Mouse (Mus musculus) embryonic facial prominence, embryonic 10.5 days (tissue): ENCODE data around the gene Spata25. TPM values are rescaled to one million over a fixed set of nuclear protein-coding genes. Genes with fewer than 3 reads are reported as not detected.

Source experiments
- DNase-seq: peaks from one replicate; pipeline ENCODE4 v3.0.0-alpha.2; 2017; ENCODE audit warnings: low spot score
- H3K27ac ChIP-seq: fragments of 300-500 bp; sonication (generic); replicated peaks from 2 replicates; pipeline ENCODE4 v1.5.1; 2016; ENCODE audit warnings: mild to moderate bottlenecking
- H3K27me3 ChIP-seq: fragments of 300-500 bp; sonication (generic); replicated peaks from 2 replicates; pipeline ENCODE4 v1.6.1; 2016; ENCODE audit warnings: low read depth, mild to moderate bottlenecking; ENCODE audit not compliant: poor library complexity, severe bottlenecking
- H3K36me3 ChIP-seq: fragments of 300-500 bp; sonication (generic); replicated peaks from 2 replicates; pipeline ENCODE4 v1.6.1; 2016; ENCODE audit warnings: mild to moderate bottlenecking, moderate library complexity
- H3K4me1 ChIP-seq: fragments of 300-500 bp; sonication (generic); 2 replicates; pipeline ENCODE4 v1.6.1; 2016
- H3K4me3 ChIP-seq: fragments of 300-500 bp; sonication (generic); 2 replicates; pipeline ENCODE4 v1.5.1; 2016; ENCODE audit warnings: mild to moderate bottlenecking, moderate library complexity
- H3K9me3 ChIP-seq: fragments of 300-500 bp; sonication (generic); 2 replicates; pipeline ENCODE4 v1.6.1; 2016; ENCODE audit warnings: mild to moderate bottlenecking
- WGBS: fragments of 180-500 bp; shearing (Covaris S2); methylation state at CpG from one replicate; pipeline ENCODE4 v1.1.7; 2016; 5-methylcytosine and 5-hydroxymethylcytosine counted together
- polyA plus RNA-seq: library from polyadenylated mRNA; unstranded; fragments of >200 nt; fragmentation: Nextera tagmentation; extraction: Ambion mirVana; gene quantifications from 2 replicates; pipeline ENCODE4 v1.2.1, GENCODE M21; 2016

The Spata25 gene
- polyA plus RNA-seq, 1 experiment from 2014 or later, result not detected

- WGBS, result 33% methylated on average over 5 of the region's 5 CpGs
- Histone ChIP-seq H3K36me3 (peaks cover 84% of the 10 kb centered on the region), H3K4me3 (no peak overlapping the region), H3K9me3 (no peaks in the 10 kb centered on the region), H3K27ac (no peak overlapping the region), H3K4me1 (no peaks in the 10 kb centered on the region), H3K27me3 (no peaks in the 10 kb centered on the region)
- peak; percentile 81 for DNase-seq
Measured at GRCm38 (mm10) chr2:164794293-164794692, 34.0 kb downstream of the Spata25 start.

- Histone ChIP-seq H3K9me3 (no peaks in the 10 kb centered on the region), H3K27me3 (no peaks in the 10 kb centered on the region), H3K27ac (no peak overlapping the region), H3K36me3 (peaks cover 83% of the 10 kb centered on the region), H3K4me1 (peaks cover 3% of the 10 kb centered on the region), H3K4me3 (no peak overlapping the region)
- no peak for DNase-seq
- 91% methylated on average over 2 of the region's 2 CpGs for WGBS
Measured at GRCm38 (mm10) chr2:164793772-164794171, 34.6 kb downstream of the Spata25 start.

GRCm38 (mm10) chr2:164793236-164793635 is 35.1 kb downstream of the Spata25 start:
- peaks cover 83% of the 10 kb centered on the region for H3K36me3 ChIP-seq
- H3K27me3 ChIP-seq, result no peaks in the 10 kb centered on the region
- H3K4me3 ChIP-seq, result no peak overlapping the region
- H3K4me1 ChIP-seq, result peaks cover 9% of the 10 kb centered on the region
- H3K27ac ChIP-seq, result no peak overlapping the region
- peak; percentile 71 for DNase-seq
- H3K9me3 ChIP-seq, result no peaks in the 10 kb centered on the region
- 78% methylated on average over 3 of the region's 3 CpGs for WGBS

- Histone ChIP-seq H3K27me3 (no peaks in the 10 kb centered on the region), H3K27ac (no peak overlapping the region), H3K4me1 (peaks cover 10% of the 10 kb centered on the region), H3K36me3 (peaks cover 77% of the 10 kb centered on the region), H3K9me3 (no peaks in the 10 kb centered on the region), H3K4me3 (no peak overlapping the region)
- WGBS, result 93% methylated on average over 12 of the region's 12 CpGs
- no peak for DNase-seq
Measured at GRCm38 (mm10) chr2:164792400-164793190, 35.7 kb downstream of the Spata25 start.

GRCm38 (mm10) chr2:164791841-164792261 is 36.5 kb downstream of the Spata25 start:
- H3K9me3 ChIP-seq, result no peaks in the 10 kb centered on the region
- H3K4me1 ChIP-seq, result peaks cover 14% of the 10 kb centered on the region
- DNase-seq, result no peak
- H3K27me3 ChIP-seq, result peaks cover 4% of the 10 kb centered on the region; the same call in 1 of the 2 replicates
- no peak overlapping the region; the same call in 1 of the 2 replicates for H3K4me3 ChIP-seq
- no peak overlapping the region for H3K27ac ChIP-seq
- 95% methylated on average over 18 of the region's 18 CpGs for WGBS
- peaks cover 71% of the 10 kb centered on the region for H3K36me3 ChIP-seq

GRCm38 (mm10) chr2:164790451-164790850 is 37.9 kb downstream of the Spata25 start:
- no peak overlapping the region for H3K4me3 ChIP-seq
- no peaks in the 10 kb centered on the region for H3K9me3 ChIP-seq
- H3K27me3 ChIP-seq, result peaks cover 9% of the 10 kb centered on the region; the same call in 1 of the 2 replicates
- peaks cover 28% of the 10 kb centered on the region for H3K4me1 ChIP-seq
- H3K36me3 ChIP-seq, result peaks cover 57% of the 10 kb centered on the region
- no peak overlapping the region for H3K27ac ChIP-seq
- WGBS, result 81% methylated on average over 4 of the region's 4 CpGs
- no peak for DNase-seq

- Histone ChIP-seq H3K9me3 (no peaks in the 10 kb centered on the region), H3K4me3 (no peak overlapping the region), H3K4me1 (peaks cover 36% of the 10 kb centered on the region), H3K36me3 (peaks cover 44% of the 10 kb centered on the region), H3K27ac (0 out of 2 replicates have a peak overlapping the region, but pooled peaks have one; percentile 30), H3K27me3 (peaks cover 13% of the 10 kb centered on the region; the same call in 1 of the 2 replicates)
- 74% methylated on average over 4 of the region's 4 CpGs for WGBS
- no peak for DNase-seq
Measured at GRCm38 (mm10) chr2:164788411-164788810, 39.9 kb downstream of the Spata25 start.

GRCm38 (mm10) chr2:164787779-164788178 is 40.6 kb downstream of the Spata25 start:
- no peak overlapping the region for H3K27ac ChIP-seq
- no peaks in the 10 kb centered on the region for H3K9me3 ChIP-seq
- H3K4me1 ChIP-seq, result peaks cover 36% of the 10 kb centered on the region
- peaks cover 38% of the 10 kb centered on the region for H3K36me3 ChIP-seq
- no peak for DNase-seq
- WGBS, result 79% methylated on average over 10 of the region's 10 CpGs
- H3K27me3 ChIP-seq, result peaks cover 13% of the 10 kb centered on the region; the same call in 1 of the 2 replicates
- no peak overlapping the region for H3K4me3 ChIP-seq

- peaks cover 36% of the 10 kb centered on the region for H3K4me1 ChIP-seq
- H3K36me3 ChIP-seq, result peaks cover 30% of the 10 kb centered on the region
- H3K4me3 ChIP-seq, result peak overlapping the region; percentile 23; the same call in 1 of the 2 replicates
- H3K9me3 ChIP-seq, result no peaks in the 10 kb centered on the region
- WGBS, result 85% methylated on average over 3 of the region's 3 CpGs
- no peak for DNase-seq
- no peak overlapping the region for H3K27ac ChIP-seq
- peaks cover 13% of the 10 kb centered on the region; the same call in 1 of the 2 replicates for H3K27me3 ChIP-seq
Measured at GRCm38 (mm10) chr2:164787032-164787431, 41.3 kb downstream of the Spata25 start.

GRCm38 (mm10) chr2:164786388-164786885 is 41.9 kb downstream of the Spata25 start:
- Histone ChIP-seq H3K27ac (peak overlapping the region; percentile 87), H3K9me3 (no peaks in the 10 kb centered on the region), H3K4me3 (peak overlapping the region; percentile 79), H3K27me3 (peaks cover 13% of the 10 kb centered on the region; the same call in 1 of the 2 replicates), H3K36me3 (peaks cover 24% of the 10 kb centered on the region), H3K4me1 (peaks cover 36% of the 10 kb centered on the region)
- DNase-seq, result no peak
- 9% methylated on average over 15 of the region's 15 CpGs for WGBS

GRCm38 (mm10) chr2:164785481-164786387 is 42.6 kb downstream of the Spata25 start, which contains the start of gene Snx21:
Gene Snx21 (plus strand): TSS chr2:164785823.
- no peaks in the 10 kb centered on the region for H3K9me3 ChIP-seq
- DNase-seq, result peak; percentile 92
- under 1% methylated on average over 89 of the region's 89 CpGs for WGBS
- peaks cover 18% of the 10 kb centered on the region; the same call in 1 of the 2 replicates for H3K36me3 ChIP-seq
- peak within 1 kb of the TSS; percentile 79 for H3K4me3 ChIP-seq
- peak within 1 kb of the TSS; percentile 87 for H3K27ac ChIP-seq
- peaks cover 13% of the 10 kb centered on the region; the same call in 1 of the 2 replicates for H3K27me3 ChIP-seq
- H3K4me1 ChIP-seq, result peaks cover 36% of the 10 kb centered on the region

GRCm38 (mm10) chr2:164784869-164785420 is 43.4 kb downstream of the Spata25 start:
- H3K4me3 ChIP-seq, result peak overlapping the region; percentile 79
- peaks cover 12% of the 10 kb centered on the region; the same call in 1 of the 2 replicates for H3K36me3 ChIP-seq
- peaks cover 13% of the 10 kb centered on the region; the same call in 1 of the 2 replicates for H3K27me3 ChIP-seq
- H3K9me3 ChIP-seq, result no peaks in the 10 kb centered on the region
- H3K27ac ChIP-seq, result peak overlapping the region; percentile 87; the same call in 1 of the 2 replicates
- WGBS, result 20% methylated on average over 7 of the region's 7 CpGs
- H3K4me1 ChIP-seq, result peaks cover 36% of the 10 kb centered on the region
- no peak for DNase-seq
